Mouse (Mus musculus): ENCODE results near the gene Rock2. TPM values are rescaled to one million over a fixed set of nuclear protein-coding genes. Genes with fewer than 3 reads are reported as not detected.
A peak's percentile ranks its signal among the peaks of the same experiment; 100 is the strongest.
"Not testable (repeated sequence)": the region's sequence is repeated elsewhere in the genome, so short reads cannot be mapped to it uniquely, and the experiment has no call there.

Gene Rock2
- total and polyA plus RNA-seq, 3 experiments, result 3.5 to 78.0 (median 59.7) TPM

DNA sequence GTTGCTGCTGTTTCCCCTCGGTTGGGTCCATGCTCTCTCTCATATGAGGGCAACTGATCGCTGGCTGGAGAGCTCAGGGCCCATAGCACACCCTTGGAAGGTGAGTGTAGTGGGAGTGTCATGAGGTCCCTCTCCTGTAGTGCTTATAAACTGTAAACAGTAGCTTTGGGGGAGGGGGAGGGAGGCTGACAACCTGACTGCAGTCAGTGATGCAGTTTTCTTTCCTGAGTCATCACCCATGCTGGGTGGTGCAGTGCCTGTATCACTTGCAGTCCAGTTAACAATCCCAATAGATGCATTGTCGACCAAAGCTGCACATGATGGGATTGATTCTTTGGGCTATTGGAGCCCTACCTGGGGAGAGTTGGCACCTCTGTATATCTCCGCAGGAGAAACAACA is 106.5 kb downstream of the Rock2 start:
- TF ChIP-seq CTCF (IDR thresholded peaks at IDR 0.05; ENCODE audit: low read depth, low read length) (no peak), POLR2AphosphoS5 (IDR thresholded peaks at IDR 0.05; ENCODE audit: insufficient replicate concordance, low read depth, low read length) (no peak), TAL1 (conservative IDR thresholded peaks at IDR 0.05; ENCODE audit: low read depth, low read length) (no peak), GATA2 (IDR thresholded peaks at IDR 0.05; ENCODE audit: borderline replicate concordance, low read depth, low read length) (no peak), GATA1 (IDR thresholded peaks at IDR 0.05; ENCODE audit: borderline replicate concordance, low read length) (no peak)
- Histone ChIP-seq H3K4me3 (ENCODE audit: low read depth, low read length) (no peak overlapping the region), H3K27me3 (ENCODE audit: insufficient read depth, low read length) (peaks cover 13% of the 10 kb centered on the region; the same call in 1 of the 2 replicates), H3K4me1 (ENCODE audit: insufficient read depth, low read depth, low read length) (peaks cover 35% of the 10 kb centered on the region), H3K9me3 (replicated peaks) (no peaks in the 10 kb centered on the region), H3K36me3 (replicated peaks) (peaks cover 22% of the 10 kb centered on the region)
- ATAC-seq (ENCODE audit: extremely low read depth, insufficient number of reproducible peaks, low FRiP score, poor library complexity, severe bottlenecking) (no peak), DNase-seq (ENCODE audit: low spot score) (no peak)

- peaks cover 40% of the 10 kb centered on the region for H3K27me3 ChIP-seq (ENCODE audit: insufficient read depth, low read length)
- H3K9me3 ChIP-seq (replicated peaks), result peaks cover 4% of the 10 kb centered on the region; the same call in 1 of the 2 replicates
- ATAC-seq (ENCODE audit: extremely low read depth, insufficient number of reproducible peaks, low FRiP score, poor library complexity, severe bottlenecking), result no peak
- H3K4me3 ChIP-seq (ENCODE audit: low read depth, low read length), result no peak overlapping the region
- no peak for DNase-seq (ENCODE audit: low spot score)
- H3K4me1 ChIP-seq (ENCODE audit: insufficient read depth, low read depth, low read length), result no peaks in the 10 kb centered on the region
- no peak for TF ChIP-seq POLR2AphosphoS5 (IDR thresholded peaks at IDR 0.05; ENCODE audit: insufficient replicate concordance, low read depth, low read length)
- TF ChIP-seq CTCF (IDR thresholded peaks at IDR 0.05; ENCODE audit: low read depth, low read length), result no peak
- TF ChIP-seq GATA1 (IDR thresholded peaks at IDR 0.05; ENCODE audit: borderline replicate concordance, low read length), result no peak
- no peaks in the 10 kb centered on the region for H3K36me3 ChIP-seq (replicated peaks)
These were observed 114.8 kb downstream of the Rock2 start for GRCm38 (mm10) chr12:17009466-17009865.

DNA sequence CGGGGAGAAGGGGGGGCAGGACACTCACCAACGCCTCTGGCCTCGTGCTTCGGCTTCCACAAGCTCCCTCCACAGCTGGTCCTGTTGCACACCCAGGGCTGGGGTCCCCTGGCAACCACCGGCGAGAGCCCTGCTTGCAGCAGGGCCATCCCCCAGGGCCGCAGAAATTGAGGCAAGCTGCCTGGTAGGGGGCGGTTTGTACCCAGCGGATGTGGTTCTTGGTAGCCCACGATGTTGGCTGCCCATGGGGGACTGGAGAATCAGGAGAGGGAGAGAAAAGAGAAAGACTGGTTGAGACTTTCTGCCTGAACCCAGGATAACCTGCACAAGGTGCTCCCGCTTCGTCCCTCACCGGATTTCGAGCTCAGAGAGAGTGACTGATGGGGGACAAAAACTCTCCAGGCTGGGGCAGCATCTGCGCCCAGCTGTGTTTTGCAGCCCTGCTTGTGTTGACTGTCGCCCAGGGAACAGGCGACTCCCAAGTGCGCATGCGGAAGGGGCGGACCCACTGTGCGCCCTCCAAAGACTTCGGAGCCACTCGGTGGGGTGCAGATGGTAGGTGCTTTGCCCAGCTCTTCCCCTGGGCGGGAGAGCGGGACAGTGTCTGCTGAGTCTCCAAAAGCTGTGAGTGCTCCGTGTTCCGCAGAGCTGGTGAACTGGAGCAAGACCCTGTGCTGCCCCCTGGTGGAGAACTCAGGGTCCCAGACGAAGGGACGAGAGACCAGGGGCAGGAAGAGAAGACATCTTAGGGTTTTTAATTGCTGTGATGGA is 116.6 kb downstream of the Rock2 start, which contains the start of gene 2410004P03Rik:
2410004P03Rik (minus strand) TSS at position 628 of the 771 bp plus-strand sequence.
- DNase-seq (ENCODE audit: low spot score) (no peak), ATAC-seq (ENCODE audit: extremely low read depth, insufficient number of reproducible peaks, low FRiP score, poor library complexity, severe bottlenecking) (no peak)
- no peak within 1 kb of the TSS for H3K4me3 ChIP-seq (ENCODE audit: low read depth, low read length)
- peaks cover 4% of the 10 kb centered on the region; the same call in 1 of the 2 replicates for H3K9me3 ChIP-seq (replicated peaks)
- H3K4me1 ChIP-seq (ENCODE audit: insufficient read depth, low read depth, low read length), result no peaks in the 10 kb centered on the region
- no peaks in the 10 kb centered on the region for H3K36me3 ChIP-seq (replicated peaks)
- TF ChIP-seq CTCF (IDR thresholded peaks at IDR 0.05; ENCODE audit: low read depth, low read length), result peak; percentile 19; the same call in 1 of the 2 replicates
- no peak for TF ChIP-seq GATA2 (IDR thresholded peaks at IDR 0.05; ENCODE audit: borderline replicate concordance, low read depth, low read length)
- H3K27me3 ChIP-seq (ENCODE audit: insufficient read depth, low read length), result peaks cover 34% of the 10 kb centered on the region

- ATAC-seq (ENCODE audit: extremely low read depth, insufficient number of reproducible peaks, low FRiP score, poor library complexity, severe bottlenecking), result no peak
- H3K4me3 ChIP-seq (ENCODE audit: low read depth, low read length), result no peak overlapping the region
- no peak for DNase-seq (ENCODE audit: low spot score)
- TF ChIP-seq GATA1 (IDR thresholded peaks at IDR 0.05; ENCODE audit: borderline replicate concordance, low read length) (no peak), CTCF (IDR thresholded peaks at IDR 0.05; ENCODE audit: low read depth, low read length) (no peak), TAL1 (conservative IDR thresholded peaks at IDR 0.05; ENCODE audit: low read depth, low read length) (no peak), GATA2 (IDR thresholded peaks at IDR 0.05; ENCODE audit: borderline replicate concordance, low read depth, low read length) (no peak), POLR2AphosphoS5 (IDR thresholded peaks at IDR 0.05; ENCODE audit: insufficient replicate concordance, low read depth, low read length) (no peak)
- no peaks in the 10 kb centered on the region for H3K4me1 ChIP-seq (ENCODE audit: insufficient read depth, low read depth, low read length)
- peaks cover 25% of the 10 kb centered on the region for H3K27me3 ChIP-seq (ENCODE audit: insufficient read depth, low read length)
- peaks cover 4% of the 10 kb centered on the region; the same call in 1 of the 2 replicates for H3K9me3 ChIP-seq (replicated peaks)
- H3K36me3 ChIP-seq (replicated peaks), result no peaks in the 10 kb centered on the region
These were observed 117.6 kb downstream of the Rock2 start for GRCm38 (mm10) chr12:17012067-17012899.

DNA sequence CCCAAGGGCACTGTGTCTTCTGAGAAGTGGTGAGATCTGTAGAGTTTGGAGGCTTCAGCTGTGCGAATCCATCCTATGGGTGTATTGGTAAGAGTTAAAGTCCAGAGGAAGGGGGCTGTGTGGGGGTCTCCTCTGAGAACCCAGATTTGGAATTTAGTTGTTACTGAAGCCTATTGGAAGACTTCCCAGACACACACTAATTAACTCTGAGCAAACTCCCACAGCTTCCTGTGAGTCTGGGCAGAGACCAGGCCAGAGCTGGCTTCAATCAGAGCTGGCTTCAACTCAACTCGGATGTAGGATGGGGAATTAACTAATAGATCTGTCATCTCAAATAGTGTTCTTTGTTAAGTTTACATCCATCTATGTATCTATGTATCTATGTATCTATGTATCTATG is 121.0 kb downstream of the Rock2 start:
- Histone ChIP-seq H3K36me3 (replicated peaks) (no peaks in the 10 kb centered on the region), H3K27me3 (ENCODE audit: insufficient read depth, low read length) (peaks cover 23% of the 10 kb centered on the region), H3K4me1 (ENCODE audit: insufficient read depth, low read depth, low read length) (peaks cover 6% of the 10 kb centered on the region), H3K4me3 (ENCODE audit: low read depth, low read length) (no peak overlapping the region), H3K9me3 (replicated peaks) (no peaks in the 10 kb centered on the region)
- no peak for TF ChIP-seq POLR2AphosphoS5 (IDR thresholded peaks at IDR 0.05; ENCODE audit: insufficient replicate concordance, low read depth, low read length)
- TF ChIP-seq GATA1 (IDR thresholded peaks at IDR 0.05; ENCODE audit: borderline replicate concordance, low read length), result no peak
- TF ChIP-seq GATA2 (IDR thresholded peaks at IDR 0.05; ENCODE audit: borderline replicate concordance, low read depth, low read length), result no peak
- TF ChIP-seq TAL1 (conservative IDR thresholded peaks at IDR 0.05; ENCODE audit: low read depth, low read length), result no peak
- TF ChIP-seq CTCF (IDR thresholded peaks at IDR 0.05; ENCODE audit: low read depth, low read length), result no peak
- DNase-seq (ENCODE audit: low spot score) (no peak), ATAC-seq (ENCODE audit: extremely low read depth, insufficient number of reproducible peaks, low FRiP score, poor library complexity, severe bottlenecking) (no peak)

DNA sequence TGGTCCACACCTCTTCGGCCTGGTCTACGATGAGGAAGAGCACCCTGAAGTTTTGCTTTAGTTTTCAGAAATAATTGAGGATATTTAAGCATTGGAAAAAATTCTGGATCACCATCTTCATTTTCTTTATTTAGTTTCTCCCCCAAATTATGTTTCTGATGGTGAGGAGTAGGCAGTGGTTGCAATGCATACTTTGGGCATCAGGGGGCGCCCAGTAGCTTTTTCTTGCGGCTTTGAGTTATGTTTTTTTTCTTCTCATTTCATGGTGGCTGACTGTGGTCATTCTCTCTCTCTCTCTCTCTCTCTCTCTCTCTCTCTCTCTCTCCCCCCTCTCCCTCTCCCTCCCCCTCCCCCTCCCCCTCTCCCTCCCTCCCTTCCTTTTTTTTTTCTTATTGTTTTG is 123.8 kb downstream of the Rock2 start:
- Histone ChIP-seq H3K9me3 (replicated peaks) (no peaks in the 10 kb centered on the region), H3K27me3 (ENCODE audit: insufficient read depth, low read length) (peaks cover 11% of the 10 kb centered on the region), H3K4me3 (ENCODE audit: low read depth, low read length) (no peak overlapping the region), H3K4me1 (ENCODE audit: insufficient read depth, low read depth, low read length) (peaks cover 19% of the 10 kb centered on the region), H3K36me3 (replicated peaks) (no peaks in the 10 kb centered on the region)
- TF ChIP-seq CTCF (IDR thresholded peaks at IDR 0.05; ENCODE audit: low read depth, low read length) (no peak), POLR2AphosphoS5 (IDR thresholded peaks at IDR 0.05; ENCODE audit: insufficient replicate concordance, low read depth, low read length) (no peak), GATA1 (IDR thresholded peaks at IDR 0.05; ENCODE audit: borderline replicate concordance, low read length) (no peak), TAL1 (conservative IDR thresholded peaks at IDR 0.05; ENCODE audit: low read depth, low read length) (no peak), GATA2 (IDR thresholded peaks at IDR 0.05; ENCODE audit: borderline replicate concordance, low read depth, low read length) (no peak)
- DNase-seq (ENCODE audit: low spot score) (no peak), ATAC-seq (ENCODE audit: extremely low read depth, insufficient number of reproducible peaks, low FRiP score, poor library complexity, severe bottlenecking) (no peak; the same call in 1 of the 2 replicates)

DNA sequence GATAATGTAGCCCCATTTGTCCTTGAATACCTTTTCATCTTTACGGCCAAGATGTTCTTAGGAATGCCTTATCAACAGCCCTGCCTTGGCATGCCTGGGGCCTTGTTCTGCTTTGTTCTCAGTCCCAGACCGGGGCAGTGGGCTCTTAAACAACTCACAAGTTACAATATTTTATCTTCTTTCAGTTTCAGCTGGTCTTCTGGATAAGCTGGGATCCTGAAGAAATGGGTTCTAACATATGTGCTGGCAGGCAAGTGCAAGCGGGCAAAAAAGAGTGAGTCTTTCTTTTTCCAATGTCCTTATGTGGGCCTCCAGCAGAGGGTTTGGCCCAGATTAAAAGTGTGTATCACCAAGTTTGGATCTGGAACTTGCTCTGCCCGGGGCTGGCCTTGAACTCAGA is 126.4 kb downstream of the Rock2 start:
- H3K4me3 ChIP-seq (ENCODE audit: low read depth, low read length); DNase-seq (ENCODE audit: low spot score); H3K36me3 ChIP-seq (replicated peaks); H3K9me3 ChIP-seq (replicated peaks); H3K27me3 ChIP-seq (ENCODE audit: insufficient read depth, low read length); ATAC-seq (ENCODE audit: extremely low read depth, insufficient number of reproducible peaks, low FRiP score, poor library complexity, severe bottlenecking): not testable (repeated sequence)
- peaks cover 25% of the 10 kb centered on the region for H3K4me1 ChIP-seq (ENCODE audit: insufficient read depth, low read depth, low read length)
